Mouse (Mus musculus) adrenal gland, adult 2 months (tissue): Measurements from ENCODE around the gene Gnat1. TPM values are rescaled to one million over a fixed set of nuclear protein-coding genes. Genes with fewer than 3 reads are reported as not detected.

Experiments
- DNase-seq: peaks from one replicate; pipeline ENCODE4 v3.0.0; 2021
- polyA plus RNA-seq: library from polyadenylated mRNA; depleted of rRNA; stranded (reverse); fragments of >200 nt; gene quantifications from 2 replicates; pipeline ENCODE4 v1.2.3, GENCODE M21; 2012
- total RNA-seq, 2 experiments: library from RNA; stranded (reverse); gene quantifications; 2 replicates each; pipeline ENCODE4 v1.2.3; 2021

Gnat1 gene
- total and polyA plus RNA-seq, 3 experiments = 0.10 to 0.37 TPM; not detected in 1

DNA sequence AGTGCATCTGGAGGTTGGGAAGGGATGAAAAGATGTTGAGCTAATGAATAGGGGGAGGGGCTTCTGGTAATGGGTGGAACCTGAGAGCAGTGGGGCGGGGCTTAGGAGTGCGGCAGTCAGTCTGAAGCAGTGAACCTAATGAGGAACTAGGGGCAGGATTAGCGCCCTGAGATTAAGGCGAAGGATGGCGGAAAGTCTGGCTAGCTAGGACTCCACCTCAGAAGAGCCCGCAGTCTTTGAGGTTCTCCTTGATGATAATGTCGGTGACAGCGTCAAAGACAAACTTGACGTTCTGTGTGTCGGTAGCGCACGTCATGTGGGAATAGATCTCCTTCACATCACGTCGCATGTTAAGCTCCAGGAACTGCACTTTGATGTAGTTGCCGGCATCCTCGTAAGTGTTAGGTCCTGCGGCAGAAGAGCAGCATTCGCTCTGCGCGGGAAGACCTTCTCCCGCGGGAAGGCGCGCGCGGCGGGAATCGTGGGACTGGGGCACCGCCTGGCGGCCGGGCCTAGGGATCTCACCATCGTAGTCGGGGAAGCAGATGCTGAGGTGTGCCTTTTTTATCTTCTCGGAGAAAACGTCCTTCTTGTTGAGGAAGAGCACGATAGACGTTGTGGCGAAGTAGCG lies 3.7 kb downstream of the Gnat1 start:
- peak; percentile 78 for DNase-seq

GRCm38 (mm10) chr9:107674609-107675429 lies 4.7 kb downstream of the Gnat1 start:
- DNase-seq = no peak

DNA sequence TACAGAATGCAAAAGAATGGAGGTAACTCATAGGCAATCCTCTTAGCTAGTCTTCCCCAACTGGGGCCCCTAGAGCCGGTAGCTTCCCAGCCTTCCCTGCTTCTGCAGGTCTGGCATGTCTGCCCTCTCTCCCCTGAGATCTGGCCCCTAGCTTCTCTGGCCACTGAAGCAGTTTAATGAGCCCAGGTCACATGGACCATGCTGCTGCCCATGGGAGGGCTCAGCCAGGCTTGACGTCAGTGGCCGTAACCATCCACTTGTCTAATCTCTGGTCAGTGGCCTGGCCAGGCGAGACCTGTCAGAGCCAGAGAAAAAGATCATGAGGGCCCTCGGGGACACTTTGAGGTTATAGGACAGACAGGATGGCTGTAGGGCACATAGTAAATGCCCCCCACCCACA lies 9.3 kb downstream of the Gnat1 start:
- DNase-seq = no peak

DNA sequence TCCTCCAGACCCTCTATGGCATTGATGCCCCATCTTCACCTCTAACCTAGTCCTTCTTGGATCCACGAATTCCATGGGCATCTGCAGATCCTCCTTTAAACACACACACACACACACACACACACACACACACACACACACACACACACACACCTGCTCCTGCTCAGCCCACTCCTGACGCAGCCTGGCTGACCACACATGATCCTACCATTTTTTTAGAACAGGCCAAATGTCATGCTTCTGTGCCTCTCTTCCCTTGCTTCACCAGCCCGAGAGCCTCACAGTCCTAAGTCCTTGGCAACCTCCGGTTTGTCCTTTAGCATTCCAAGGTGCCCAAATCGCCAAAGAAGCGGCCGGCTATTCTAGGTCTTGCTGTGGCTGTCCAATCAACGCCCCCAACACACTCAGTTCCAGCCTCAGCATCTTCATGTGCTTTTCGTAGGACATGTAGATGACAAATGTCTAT lies 10.0 kb downstream of the Gnat1 start, which contains the start of gene Slc38a3:
Slc38a3 (minus strand) TSS at position 51 of the 466 bp plus-strand sequence.
- no peak for DNase-seq

DNA sequence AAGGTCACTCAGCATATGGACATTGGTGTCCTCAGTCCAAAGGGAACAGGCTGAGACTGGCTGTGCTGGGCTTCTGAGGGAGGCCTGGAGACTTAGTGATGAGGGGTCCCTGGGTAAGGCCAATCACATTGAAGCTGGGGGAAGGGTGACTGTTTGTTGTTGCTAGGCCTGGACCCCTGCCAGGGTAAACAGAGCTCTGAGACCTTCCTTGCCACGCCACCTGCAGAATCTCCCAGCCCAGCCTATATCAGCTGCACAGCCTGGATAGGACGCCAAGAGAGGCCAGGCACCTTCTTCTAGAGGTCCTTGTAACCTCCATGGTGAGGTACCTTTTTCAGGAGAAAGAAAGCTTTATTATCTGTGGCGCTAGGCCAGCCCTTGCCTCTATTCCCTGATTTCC lies 10.6 kb downstream of the Gnat1 start:
- no peak for DNase-seq

DNA sequence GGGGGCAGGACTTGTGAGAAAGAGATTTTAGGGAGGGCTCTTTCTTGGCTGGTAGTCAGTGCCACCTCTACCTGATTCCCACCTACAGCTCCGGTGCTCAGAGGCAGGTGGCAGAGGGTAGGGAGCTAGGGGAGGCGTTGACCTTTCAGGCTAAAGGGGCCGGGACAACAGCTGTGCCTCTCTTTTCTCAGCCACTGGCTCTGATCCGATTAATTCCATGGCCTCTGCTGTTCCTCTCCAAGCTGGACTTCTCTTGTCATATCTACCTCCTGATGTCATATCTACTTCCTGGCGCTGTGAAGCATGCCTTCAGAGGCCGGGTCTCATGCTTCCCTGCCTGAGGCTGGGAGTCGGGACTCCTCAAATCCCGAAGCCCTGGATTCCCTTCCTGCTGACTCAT lies 11.5 kb downstream of the Gnat1 start:
- DNase-seq = no peak

GRCm38 (mm10) chr9:107667219-107667618 lies 12.3 kb downstream of the Gnat1 start:
- peak; percentile 60 for DNase-seq

DNA sequence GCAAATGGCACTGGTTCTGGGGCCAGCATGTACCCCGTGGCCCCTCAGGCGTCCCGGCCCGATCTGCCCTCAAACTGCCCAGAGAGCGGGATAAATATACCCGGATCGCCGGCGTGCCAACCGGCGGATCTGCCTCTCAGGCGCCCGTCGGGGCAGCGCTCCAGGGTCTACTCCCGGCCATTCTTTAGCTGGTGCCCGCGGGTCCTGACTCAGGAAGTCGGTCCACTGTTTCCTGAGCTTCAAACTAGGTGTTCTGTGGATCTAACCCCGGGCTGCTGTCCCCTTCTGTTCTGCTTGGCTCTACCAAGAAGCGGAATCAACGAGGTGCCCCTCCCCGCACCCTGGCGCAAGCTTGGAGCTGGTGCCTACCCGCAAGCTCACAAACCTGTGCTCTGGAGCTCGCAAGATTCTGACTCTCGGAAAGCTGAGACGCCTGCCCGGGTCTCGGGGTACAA lies 12.7 kb downstream of the Gnat1 start:
- no peak for DNase-seq

DNA sequence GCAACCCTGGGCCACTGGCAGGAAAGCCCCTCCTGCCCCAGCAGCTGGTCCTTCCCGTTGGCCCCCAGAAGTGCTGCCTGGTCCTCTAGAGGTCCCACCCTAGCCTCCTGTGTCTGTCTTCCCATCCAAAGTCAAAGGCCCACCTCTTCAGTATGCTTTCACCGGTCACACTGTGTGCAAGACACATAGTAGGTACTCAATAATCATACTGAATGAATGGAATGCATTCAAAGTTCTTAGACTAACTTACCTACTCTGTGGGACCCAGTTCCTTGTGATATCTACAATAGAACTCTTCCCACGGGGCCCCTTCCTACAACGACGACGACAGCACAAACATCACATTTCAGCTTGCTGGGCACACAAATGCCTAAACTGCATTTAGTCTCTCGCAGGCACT lies 14.2 kb downstream of the Gnat1 start:
- no peak for DNase-seq

DNA sequence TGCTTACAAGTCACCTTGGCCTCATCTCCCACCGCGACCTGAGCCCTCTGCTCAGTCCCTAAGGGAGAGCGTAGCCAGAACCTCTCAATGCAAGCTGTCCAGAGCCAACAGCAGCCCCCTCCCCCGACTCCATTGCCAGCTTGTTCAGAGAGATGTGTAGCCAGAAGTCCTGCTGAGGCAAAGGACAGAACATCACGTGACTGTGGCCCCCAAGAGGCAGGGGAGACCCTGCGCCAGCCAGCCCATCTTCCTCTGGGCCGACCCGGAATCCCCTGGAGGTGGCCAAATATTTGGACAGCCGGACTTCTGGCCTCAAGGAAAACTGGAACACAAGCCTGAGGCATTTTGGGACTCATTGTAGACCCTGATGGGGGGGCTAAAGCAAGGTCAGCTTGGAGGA lies 16.0 kb downstream of the Gnat1 start:
- DNase-seq = no peak

DNA sequence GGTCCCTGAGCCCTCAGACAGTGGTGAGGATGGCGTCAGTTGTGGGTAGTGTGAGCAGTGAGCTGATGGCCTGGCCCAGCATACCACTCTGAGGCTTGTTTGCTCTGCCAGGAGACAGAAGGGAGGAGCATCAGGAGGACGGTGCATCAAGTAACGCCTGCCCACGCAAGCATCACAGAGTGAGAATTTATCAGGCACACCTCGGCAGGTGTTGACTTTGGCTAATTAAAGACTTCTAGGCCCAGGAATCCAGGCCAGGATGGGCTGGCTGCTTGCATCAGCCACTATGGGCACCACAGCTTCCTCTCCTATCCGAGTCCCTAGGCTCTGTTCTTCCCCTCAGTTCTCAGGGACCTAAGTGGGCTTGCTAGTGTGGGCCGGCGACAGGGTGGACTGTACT lies 17.2 kb downstream of the Gnat1 start:
- DNase-seq = no peak

DNA sequence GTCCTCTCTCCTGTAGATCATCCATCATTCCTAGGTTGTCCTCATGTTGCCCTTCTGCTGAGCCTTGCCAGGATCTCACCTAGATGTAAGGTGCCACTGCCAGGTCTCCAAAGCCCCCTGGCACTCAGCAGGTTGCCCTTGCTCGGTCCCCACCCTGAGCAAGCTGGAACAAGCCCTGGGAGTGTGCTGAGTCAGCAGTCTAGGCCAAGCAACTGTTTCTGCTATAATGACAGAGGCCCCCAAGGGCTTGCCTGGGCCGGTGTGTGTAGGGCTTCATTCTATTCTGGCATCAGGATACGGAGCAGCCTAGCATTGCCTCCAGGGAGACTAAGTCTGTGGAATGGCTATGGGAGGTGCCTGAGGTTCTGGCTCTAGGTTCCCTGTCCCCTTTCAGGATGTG lies 18.7 kb downstream of the Gnat1 start:
- DNase-seq = no peak

DNA sequence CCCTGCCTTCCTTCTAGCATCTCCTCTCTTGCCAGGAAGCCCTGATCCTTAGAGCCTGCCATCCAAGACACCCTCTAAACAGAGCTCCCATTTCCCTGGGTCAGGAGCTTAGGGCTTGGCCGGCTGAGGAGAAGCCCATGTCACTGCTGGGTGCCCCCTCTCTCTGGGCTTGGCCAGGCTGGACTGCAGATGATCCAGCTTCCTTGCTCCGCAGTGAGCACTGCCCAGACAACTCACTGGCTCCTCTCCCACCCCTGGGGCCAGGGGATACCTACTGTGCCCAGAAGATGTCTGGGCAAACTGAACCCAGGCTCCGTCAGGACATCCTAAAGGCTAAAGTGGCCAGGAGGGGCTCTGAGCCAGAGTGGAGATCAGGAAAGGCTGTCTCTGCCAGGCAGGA lies 19.6 kb downstream of the Gnat1 start:
- DNase-seq = no peak

DNA sequence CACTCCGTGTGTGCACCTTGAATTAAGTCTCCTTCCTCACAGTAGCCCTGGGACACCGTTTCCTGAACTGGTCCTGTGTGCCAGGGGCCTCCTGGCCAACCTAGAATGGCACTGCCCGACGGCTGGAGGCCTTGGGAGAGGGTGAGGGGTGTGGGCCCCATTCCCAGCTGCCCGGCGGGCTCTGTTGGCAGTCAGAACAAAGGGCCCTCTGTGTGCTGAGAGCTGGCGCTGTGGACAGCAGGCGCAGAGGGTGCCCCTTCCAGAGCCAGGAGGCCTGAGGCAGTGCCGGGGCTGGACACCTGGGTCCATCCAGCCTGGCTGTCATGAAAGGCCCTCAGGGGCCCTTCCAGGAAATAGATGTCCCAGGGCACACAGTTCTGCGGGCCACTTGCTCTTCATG lies 20.0 kb downstream of the Gnat1 start:
- no peak for DNase-seq

DNA sequence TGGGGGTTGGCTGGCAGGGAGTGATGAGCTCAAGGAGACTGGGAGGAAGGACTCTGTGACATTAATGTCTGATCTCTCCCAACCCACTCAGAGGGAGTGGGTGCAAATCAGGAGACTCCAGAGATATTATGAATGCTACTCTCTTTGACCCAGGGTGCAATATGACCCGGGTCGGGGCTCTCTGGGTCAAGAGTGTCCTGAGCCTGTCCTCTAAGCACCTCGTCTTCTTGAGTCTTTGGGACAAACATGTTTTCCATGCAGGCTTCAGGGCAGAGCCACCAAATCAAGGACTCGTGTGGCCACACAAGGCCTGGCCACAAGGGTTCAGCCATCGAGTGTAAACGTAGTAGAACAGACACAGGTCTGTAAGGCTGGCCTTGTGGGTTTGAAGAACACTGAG lies 21.4 kb downstream of the Gnat1 start:
- no peak for DNase-seq

GRCm38 (mm10) chr9:107657144-107657543 lies 22.4 kb downstream of the Gnat1 start:
- DNase-seq = no peak

- DNase-seq = no peak
Measured at GRCm38 (mm10) chr9:107654585-107654984, 24.9 kb downstream of the Gnat1 start.

- DNase-seq = no peak
Measured at GRCm38 (mm10) chr9:107653474-107653873, 26.0 kb downstream of the Gnat1 start.

- DNase-seq = no peak
Measured at GRCm38 (mm10) chr9:107650708-107651481, 28.6 kb downstream of the Gnat1 start.

- no peak for DNase-seq
Measured at GRCm38 (mm10) chr9:107650225-107650624, 29.3 kb downstream of the Gnat1 start.

DNA sequence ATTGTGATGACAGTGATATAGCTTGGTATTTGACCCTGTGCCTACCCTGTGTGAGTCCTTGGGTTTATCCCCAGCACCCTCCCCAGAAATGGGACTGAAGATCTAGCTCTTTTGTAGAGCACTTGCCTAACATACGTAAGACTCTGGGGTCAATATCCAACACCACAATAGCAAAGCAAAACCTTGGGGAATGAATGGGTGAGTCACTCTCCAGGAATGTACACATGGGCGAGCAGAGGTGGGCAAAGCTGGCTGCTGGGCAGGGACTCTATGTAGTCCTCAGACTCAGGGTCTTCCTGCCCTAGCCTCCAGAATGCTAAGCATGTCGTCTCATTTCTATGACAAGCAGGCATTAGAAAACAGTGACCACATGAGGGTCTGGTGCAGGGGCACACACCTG lies 30.7 kb downstream of the Gnat1 start:
- DNase-seq = no peak

GRCm38 (mm10) chr9:107646975-107647374 lies 32.5 kb downstream of the Gnat1 start:
- DNase-seq = no peak

DNA sequence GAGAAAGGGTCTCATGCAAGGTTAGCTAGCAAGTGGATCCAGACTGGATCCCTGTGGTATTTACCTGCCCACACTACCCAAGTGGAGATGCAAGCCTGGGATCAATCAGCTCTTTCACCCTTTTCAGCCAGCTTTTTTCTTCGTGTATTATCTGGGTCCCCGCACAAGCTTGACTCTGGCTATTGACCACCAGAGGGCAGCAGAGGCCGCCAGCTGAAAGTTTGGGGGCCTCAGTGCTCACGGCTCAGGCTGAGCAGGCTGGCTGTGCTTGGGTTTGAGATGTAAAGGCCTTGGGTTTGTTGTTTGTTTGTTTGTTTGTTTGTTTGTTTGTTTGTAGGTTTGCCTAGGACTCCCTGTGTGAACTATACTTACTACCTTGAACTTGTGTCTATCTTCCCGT lies 33.9 kb downstream of the Gnat1 start:
- peak; percentile 70 for DNase-seq
